Mouse (Mus musculus) myocyte (in vitro differentiated cells): ENCODE results near the gene Pfdn2.

ENCODE experiments used
- E2F4 ChIP-seq: IDR thresholded peaks from one replicate; pipeline ENCODE4 v1.6.1; 2011; ENCODE audit warnings: mild to moderate bottlenecking, control low read depth, moderate library complexity; ENCODE audit not compliant: insufficient read depth
- MAX ChIP-seq: IDR thresholded peaks from one replicate; pipeline ENCODE4 v1.6.1; 2011; ENCODE audit warnings: low read depth, mild to moderate bottlenecking, control low read depth
- MYOG ChIP-seq, 3 experiments: IDR thresholded peaks; one replicate each; pipeline ENCODE4 v1.6.1; 2011; ENCODE audit warnings: control low read depth in 2 of 3, low read depth in 2 of 3, mild to moderate bottlenecking in 2 of 3; ENCODE audit not compliant: insufficient read length in 2 of 3, control insufficient read depth in 1 of 3, insufficient read depth in 1 of 3
- POLR2A ChIP-seq: IDR thresholded peaks from one replicate; pipeline ENCODE4 v1.6.1; 2011; ENCODE audit warnings: low read depth, mild to moderate bottlenecking, control low read depth, moderate library complexity; ENCODE audit not compliant: insufficient read length
- POLR2AphosphoS2 ChIP-seq: IDR thresholded peaks from one replicate; pipeline ENCODE4 v1.6.1; 2011; ENCODE audit warnings: low read depth, control low read depth; ENCODE audit not compliant: insufficient read length
- SRF ChIP-seq: IDR thresholded peaks from one replicate; pipeline ENCODE4 v1.6.1; 2011; ENCODE audit warnings: low read depth; ENCODE audit not compliant: control insufficient read depth, insufficient read length
- TCF12 ChIP-seq: IDR thresholded peaks from one replicate; pipeline ENCODE4 v1.6.1; 2011; ENCODE audit warnings: mild to moderate bottlenecking, control low read depth; ENCODE audit not compliant: poor library complexity, insufficient read depth, severe bottlenecking
- USF1 ChIP-seq: IDR thresholded peaks from one replicate; pipeline ENCODE4 v1.6.1; 2011; ENCODE audit warnings: low read depth, mild to moderate bottlenecking, control low read depth, moderate library complexity

GRCm38 (mm10) chr1:171309321-171309720 is 36.1 kb upstream of the Pfdn2 start:
- TF ChIP-seq POLR2A = no peak
- TF ChIP-seq TCF12 = no peak
- TF ChIP-seq USF1 = no peak
- TF ChIP-seq E2F4 = no peak
- TF ChIP-seq POLR2AphosphoS2 = no peak
- TF ChIP-seq MYOG (IDR thresholded peaks at IDR 0.05; ENCODE audit: control insufficient read depth in 1 of 3, insufficient read depth in 1 of 3, insufficient read length in 2 of 3, low read depth in 2 of 3) = no peak
- TF ChIP-seq MAX = no peak
- TF ChIP-seq SRF = no peak
